Mouse (Mus musculus) G1E (cell line): Measurements from ENCODE around the gene Olfr1232.

Source experiments
- CTCF ChIP-seq: IDR thresholded peaks from 2 replicates; pipeline ENCODE4 v1.5.1; 2012; ENCODE audit warnings: low read depth, low read length, inconsistent platforms, mixed read lengths
- GATA1 ChIP-seq: IDR thresholded peaks from 2 replicates; pipeline ENCODE4 v1.6.1; 2012; ENCODE audit warnings: borderline replicate concordance, low read length, inconsistent platforms, mixed read lengths
- POLR2AphosphoS5 ChIP-seq: IDR thresholded peaks from 2 replicates; pipeline ENCODE4 v1.6.1; 2012; ENCODE audit warnings: low read depth, low read length, inconsistent platforms; ENCODE audit not compliant: insufficient replicate concordance
- TAL1 ChIP-seq: conservative IDR thresholded peaks from 2 replicates; pipeline ENCODE4 v1.6.1; 2012; ENCODE audit warnings: low read depth, low read length, inconsistent platforms, mixed read lengths

- TF ChIP-seq CTCF, result no peak
- no peak for TF ChIP-seq GATA1
- no peak for TF ChIP-seq TAL1
- no peak for TF ChIP-seq POLR2AphosphoS5
Observed at GRCm38 (mm10) chr2:89342298-89342697, 12.8 kb upstream of the Olfr1232 start, which contains the start of gene Olfr1233.
